Mouse (Mus musculus) limb, embryonic 14.5 days (tissue): ENCODE measurements around the gene Spata2. TPM values are rescaled to one million over a fixed set of nuclear protein-coding genes. Genes with fewer than 3 reads are reported as not detected.

Experiments used
- ATAC-seq: fragments of 200-750 bp; cut with Nextera tagmentation; 2 replicates; pipeline ENCODE4 v1.8.0; 2017; ENCODE audit warnings: low read depth, moderate number of reproducible peaks, moderate TSS enrichment; ENCODE audit not compliant: low FRiP score
- DNase-seq: peaks from one replicate; pipeline ENCODE4 v3.0.0-alpha.2; 2015; ENCODE audit warnings: low spot score
- H3K27ac ChIP-seq: fragments of 300-500 bp; sonication (generic); replicated peaks from 2 replicates; pipeline ENCODE4 v1.5.1; 2014; ENCODE audit warnings: low read depth, mild to moderate bottlenecking, low read length, moderate library complexity, mixed read lengths
- H3K27me3 ChIP-seq: fragments of 300-500 bp; sonication (generic); 2 replicates; pipeline ENCODE4 v1.6.1; 2014; ENCODE audit warnings: low read length, mixed read lengths; ENCODE audit not compliant: control insufficient read depth, insufficient read depth
- H3K36me3 ChIP-seq: fragments of 300-500 bp; sonication (generic); 2 replicates; pipeline ENCODE4 v1.6.1; 2014; ENCODE audit warnings: mild to moderate bottlenecking, low read length, moderate library complexity, mixed read lengths; ENCODE audit not compliant: control insufficient read depth, insufficient read depth
- H3K4me1 ChIP-seq: fragments of 300-500 bp; sonication (generic); 2 replicates; pipeline ENCODE4 v1.6.1; 2014; ENCODE audit warnings: antibody characterized with exemption, low read length, mixed read lengths; ENCODE audit not compliant: control insufficient read depth, insufficient read depth
- H3K4me2 ChIP-seq: fragments of 300-500 bp; sonication (generic); replicated peaks from 2 replicates; pipeline ENCODE4 v1.6.1; 2014; ENCODE audit warnings: low read depth, mild to moderate bottlenecking, low read length, moderate library complexity; ENCODE audit not compliant: severe bottlenecking
- H3K4me3 ChIP-seq: fragments of 300-500 bp; sonication (generic); replicated peaks from 2 replicates; pipeline ENCODE4 v1.5.1; 2014; ENCODE audit warnings: low read length
- H3K9ac ChIP-seq: fragments of 300-500 bp; sonication (generic); 2 replicates; pipeline ENCODE4 v1.6.1; 2014; ENCODE audit warnings: mild to moderate bottlenecking, low read depth, low read length, moderate library complexity; ENCODE audit not compliant: severe bottlenecking
- H3K9me3 ChIP-seq: fragments of 300-500 bp; sonication (generic); 2 replicates; pipeline ENCODE4 v1.6.1; 2016; ENCODE audit warnings: low read length; ENCODE audit not compliant: control insufficient read depth
- POLR2A ChIP-seq: fragments of 200-500 bp; IDR thresholded peaks from 2 replicates; pipeline ENCODE4 v1.8.0; 2012; ENCODE audit warnings: inconsistent platforms, mild to moderate bottlenecking, moderate library complexity, borderline replicate concordance; ENCODE audit not compliant: insufficient read depth, insufficient read length; ENCODE audit errors: extremely low read depth
- WGBS: fragments of 180-500 bp; shearing (Covaris S2); extraction: QIAGEN DNeasy Blood & Tissue Kit; methylation state at CpG from one replicate; pipeline ENCODE4 v1.1.7; 2014; 5-methylcytosine and 5-hydroxymethylcytosine counted together
- polyA plus RNA-seq, 2 experiments: library from polyadenylated mRNA; depleted of rRNA in 1 of 2; stranded (reverse) in 1 of 2; unstranded in 1 of 2; fragments of >200 nt; fragmentation: Nextera tagmentation in 1 of 2; extraction: Ambion mirVana in 1 of 2; gene quantifications; 2 replicates each; pipeline versions ENCODE4 v1.2.1 to v1.2.3; 2012 to 2014

Spata2 gene
- polyA plus RNA-seq, 2 experiments = 12.4 to 17.8 TPM

GRCm38 (mm10) chr2:167462954-167463353 lies 29.7 kb downstream of the Spata2 start:
- H3K27ac ChIP-seq = no peak overlapping the region
- DNase-seq (peak; percentile 31), ATAC-seq (peak; percentile 75; the same call in 1 of the 2 replicates)
- 53% methylated on average over 6 of the region's 6 CpGs for WGBS
- H3K27me3 ChIP-seq = no peaks in the 10 kb centered on the region
- H3K4me1 ChIP-seq = no peaks in the 10 kb centered on the region
- H3K4me3 ChIP-seq = no peak overlapping the region
- TF ChIP-seq POLR2A = no peak
- no peaks in the 10 kb centered on the region for H3K9me3 ChIP-seq
- no peak overlapping the region for H3K4me2 ChIP-seq
- peaks cover 49% of the 10 kb centered on the region for H3K36me3 ChIP-seq
- no peak overlapping the region for H3K9ac ChIP-seq

DNA sequence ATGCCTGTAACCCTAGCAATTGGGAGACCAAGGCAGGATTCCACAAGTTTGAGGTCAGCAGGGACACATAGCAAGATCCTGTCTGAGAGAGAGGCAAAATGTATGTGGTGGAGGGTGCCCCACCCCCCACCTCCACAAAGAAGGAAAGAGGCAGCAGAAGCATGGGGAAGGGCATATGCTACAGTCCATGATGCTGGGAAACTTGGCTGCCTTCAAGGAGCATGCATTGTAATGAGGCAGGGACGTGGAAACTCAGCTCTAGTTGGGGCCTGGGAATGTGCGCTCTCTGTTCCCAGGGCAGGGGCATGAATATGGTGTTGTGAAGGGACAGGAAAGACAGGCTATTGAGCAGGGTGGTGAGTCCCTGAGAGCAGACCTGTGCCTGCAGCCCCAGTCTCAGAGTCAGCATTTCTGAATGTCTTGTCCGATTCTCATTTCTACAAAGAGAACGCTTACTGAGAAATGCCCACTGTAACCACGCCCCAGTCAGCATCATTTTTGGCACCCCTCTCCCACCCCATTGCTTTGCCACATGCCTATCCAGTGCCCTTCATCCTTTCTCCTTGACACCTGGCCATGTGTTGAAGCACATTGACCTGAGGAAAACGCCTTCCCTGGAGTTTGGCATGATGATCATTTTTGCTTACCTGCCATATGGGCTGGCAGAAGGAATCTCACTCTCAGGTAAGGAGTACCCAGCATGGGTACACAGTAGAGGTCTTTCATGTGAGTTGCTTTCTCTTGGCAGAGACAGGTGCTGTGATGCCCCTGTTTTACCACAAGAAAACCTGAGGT lies 33.4 kb downstream of the Spata2 start:
- Histone ChIP-seq H3K4me3 (no peak overlapping the region), H3K4me2 (no peak overlapping the region), H3K27me3 (no peaks in the 10 kb centered on the region), H3K27ac (no peak overlapping the region), H3K9ac (no peak overlapping the region), H3K4me1 (no peaks in the 10 kb centered on the region), H3K9me3 (no peaks in the 10 kb centered on the region), H3K36me3 (peaks cover 41% of the 10 kb centered on the region)
- 98% methylated on average over 6 of the region's 6 CpGs for WGBS
- DNase-seq = no peak
- TF ChIP-seq POLR2A = no peak
- no peak for ATAC-seq

DNA sequence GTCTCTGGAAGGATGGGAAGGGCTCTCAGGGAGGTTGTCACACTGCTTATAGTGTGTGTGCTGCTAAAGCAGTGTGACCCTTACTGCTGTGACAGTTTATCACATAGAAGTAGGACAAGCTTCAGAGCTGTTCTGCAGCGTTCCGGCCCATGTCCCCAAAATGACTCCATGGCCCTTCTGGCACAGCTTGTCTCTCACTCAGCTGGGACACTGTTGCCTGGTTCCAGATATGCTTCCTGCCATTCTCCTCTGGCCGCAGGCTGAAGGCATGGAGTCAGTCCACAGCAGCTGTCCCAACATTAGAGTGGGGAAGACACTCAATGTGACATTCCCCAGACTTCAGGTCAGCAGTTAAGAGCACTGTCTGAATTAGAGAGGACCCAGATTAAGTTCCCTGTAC lies 34.1 kb downstream of the Spata2 start:
- DNase-seq (no peak), ATAC-seq (no peak)
- Histone ChIP-seq H3K4me2 (no peak overlapping the region), H3K9me3 (no peaks in the 10 kb centered on the region), H3K9ac (no peak overlapping the region), H3K4me3 (no peak overlapping the region), H3K27me3 (no peaks in the 10 kb centered on the region), H3K36me3 (peaks cover 48% of the 10 kb centered on the region), H3K4me1 (no peaks in the 10 kb centered on the region), H3K27ac (no peak overlapping the region)
- TF ChIP-seq POLR2A = no peak
- WGBS = 96% methylated on average over 3 of the region's 3 CpGs

DNA sequence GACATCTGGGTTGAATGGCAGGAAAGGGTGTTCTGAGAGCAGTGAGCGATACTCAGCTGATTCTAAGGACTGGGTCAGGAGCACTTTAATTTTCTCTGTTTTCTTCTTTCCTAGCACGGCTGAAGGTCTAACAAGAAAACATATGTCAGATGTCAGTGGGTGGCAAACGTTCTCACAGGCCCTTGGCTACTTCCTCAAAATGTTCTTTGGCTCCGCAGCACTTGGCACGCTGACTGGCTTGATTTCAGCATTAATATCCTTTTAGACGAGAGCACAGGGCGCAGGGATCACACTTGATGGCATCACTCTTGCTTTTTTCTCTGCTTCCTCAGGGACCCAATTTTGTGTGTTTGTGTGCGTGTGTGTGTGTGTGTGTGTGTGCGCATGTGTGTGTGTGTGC lies 35.5 kb downstream of the Spata2 start:
- DNase-seq = no peak
- Histone ChIP-seq H3K9me3 (no peaks in the 10 kb centered on the region), H3K27ac (no peak overlapping the region), H3K27me3 (no peaks in the 10 kb centered on the region), H3K4me2 (no peak overlapping the region), H3K36me3 (peaks cover 57% of the 10 kb centered on the region), H3K4me1 (no peaks in the 10 kb centered on the region), H3K9ac (no peak overlapping the region), H3K4me3 (no peak overlapping the region)
- no peak for ATAC-seq
- no peak for TF ChIP-seq POLR2A
- WGBS = 95% methylated on average over 9 of the region's 9 CpGs

GRCm38 (mm10) chr2:167456361-167457020 lies 36.2 kb downstream of the Spata2 start:
- H3K4me3 ChIP-seq = no peak overlapping the region
- no peak overlapping the region for H3K9ac ChIP-seq
- ATAC-seq (no peak), DNase-seq (no peak)
- H3K9me3 ChIP-seq = no peaks in the 10 kb centered on the region
- no peaks in the 10 kb centered on the region for H3K4me1 ChIP-seq
- peaks cover 62% of the 10 kb centered on the region for H3K36me3 ChIP-seq
- TF ChIP-seq POLR2A = no peak
- WGBS = 95% methylated on average over 5 of the region's 5 CpGs
- H3K4me2 ChIP-seq = no peak overlapping the region
- no peak overlapping the region for H3K27ac ChIP-seq
- H3K27me3 ChIP-seq = no peaks in the 10 kb centered on the region
